Mouse (Mus musculus): ENCODE data around the gene Pald1. TPM values are rescaled to one million over a fixed set of nuclear protein-coding genes. Genes with fewer than 3 reads are reported as not detected.

Gene Pald1
- total RNA-seq, 1 experiment from 2014 or later = not detected

- no peak for ATAC-seq (ENCODE audit: extremely low read depth, insufficient number of reproducible peaks, low FRiP score, poor library complexity, severe bottlenecking)
Measured at GRCm38 (mm10) chr10:61272089-61272626, 111.2 kb downstream of the Pald1 start.

Other genes with a start within 250 kb of the Pald1 start
- gene Sgpl1, start 235.8 kb downstream of the Pald1 start, total RNA-seq (2017) = 84.0 and 91.7 TPM in 2 replicates
- not detected in 2 replicates for gene Tbata, start 211.6 kb downstream of the Pald1 start, total RNA-seq (2017)
- gene Adamts14, start 110.1 kb downstream of the Pald1 start, total RNA-seq (2017) = 0.61 and 0.93 TPM in 2 replicates
- 5.1 and 5.5 TPM in 2 replicates for gene Prf1, start 85.7 kb downstream of the Pald1 start, total RNA-seq (2017)
- gene Nodal, start 34.4 kb upstream of the Pald1 start, total RNA-seq (2017) = not detected in 2 replicates
- 22.7 and 24.3 TPM in 2 replicates for gene Eif4ebp2, start 69.1 kb upstream of the Pald1 start, total RNA-seq (2017)
- 1.5 and 2.9 TPM in 2 replicates for gene Lrrc20, start 92.3 kb upstream of the Pald1 start, total RNA-seq (2017)
- not detected in 2 replicates for gene Npffr1, start 212.0 kb upstream of the Pald1 start, total RNA-seq (2017)

Measured in neutrophil, adult 5-6 weeks (primary cell).